Comparison of ENCODE assay signal across 17 mouse cellular contexts in the genomic region with DNA sequence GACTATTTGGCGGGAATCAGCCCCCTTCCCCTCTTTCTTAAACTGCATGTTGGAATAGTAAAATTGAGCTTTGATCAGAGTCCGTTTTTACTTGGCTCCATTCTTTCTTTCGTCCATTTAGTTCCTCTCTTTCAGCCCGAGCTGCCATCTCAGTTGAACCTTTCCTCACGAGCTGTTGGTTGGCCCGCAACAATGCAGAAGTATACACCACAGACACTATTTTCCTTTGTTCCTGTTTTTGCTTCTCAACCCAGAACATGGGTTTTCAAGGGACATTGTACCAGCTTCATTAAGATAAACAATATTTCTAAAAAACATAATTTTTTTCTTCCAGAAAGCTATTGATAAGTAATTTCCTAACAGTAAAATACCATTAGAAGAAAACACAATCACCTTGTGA. TPM values are rescaled to one million over a fixed set of nuclear protein-coding genes. Genes with fewer than 3 reads are reported as not detected.
DNase-seq lines count a peak whose midpoint lies in the region; ATAC-seq lines count a peak whose summit lies in the region.
"Had no signal": no experiment of that assay in that cellular context is flagged by ENCODE, and none has a peak within 500 bp of the region (broad histone marks: within the 10 kb centered on the region; RNA-seq: fewer than 3 reads in every experiment).

No protein-coding gene starts in this region.

- ATAC-seq in common myeloid progenitor, adult 5-6 weeks (replicated peaks; ENCODE audit: low read depth, poor library complexity, severe bottlenecking), result peak; percentile 92
- ATAC-seq in megakaryocyte progenitor cell, adult 5-6 weeks (replicated peaks; ENCODE audit: poor library complexity), result peak; percentile 100
- ATAC-seq: forebrain, embryonic 15.5 days; hindbrain, embryonic 16.5 days had no signal

- peak; percentile 15 for DNase-seq in lung, postnatal 36 days
- DNase-seq in lung, postnatal 10 days, result no peak
- no peak for DNase-seq in adrenal gland, postnatal 25 days
- DNase-seq in left cerebral cortex, adult 18-20 months (ENCODE audit: low spot score in 2 of 2), result no peak
- no peak for DNase-seq in gastrocnemius, adult 8-10 months (ENCODE audit: low spot score in 2 of 2)
- DNase-seq: adrenal gland, adult 8-10 months; cerebellum, adult 18-20 months; cerebellum, postnatal 10 days; embryo, embryonic 11 days; gastrocnemius, postnatal 25 days; heart, postnatal 36 days had no signal

RNA-seq across cellular contexts. Expression of gene Olfr695, which starts 4.7 kb away (rescaled TPM):
- not detected in 2 replicates for total RNA-seq in common myeloid progenitor, adult 5-6 weeks (2017)
- 0.05 TPM in 1 of 2 replicates, not detected in the other for total RNA-seq in megakaryocyte progenitor cell, adult 5-6 weeks (2015)
- not detected in 2 replicates for total RNA-seq in megakaryocyte progenitor cell, adult 5-6 weeks (2017)
- total RNA-seq in adrenal gland, postnatal 25 days (2021), result not detected in 2 replicates
- not detected for total RNA-seq in left cerebral cortex, adult 18-20 months (2021)
- not detected for total RNA-seq in gastrocnemius, adult 8-10 months (2022)
- total RNA-seq: adrenal gland, adult 8-10 months; adrenal gland, postnatal 4 days; ES-E14; gastrocnemius, postnatal 25 days; heart, postnatal 36 days had no signal

RNA-seq across cellular contexts. Expression of gene Olfr694, which starts 19.8 kb away (rescaled TPM):
- not detected in 2 replicates for total RNA-seq in common myeloid progenitor, adult 5-6 weeks (2017)
- not detected in 2 replicates for total RNA-seq in megakaryocyte progenitor cell, adult 5-6 weeks (2015)
- total RNA-seq in megakaryocyte progenitor cell, adult 5-6 weeks (2017), result not detected in 2 replicates
- total RNA-seq in adrenal gland, postnatal 25 days (2021), result not detected in 2 replicates
- not detected for total RNA-seq in left cerebral cortex, adult 18-20 months (2021)
- not detected for total RNA-seq in gastrocnemius, adult 8-10 months (2022)
- total RNA-seq: adrenal gland, adult 8-10 months; adrenal gland, postnatal 4 days; ES-E14; gastrocnemius, postnatal 25 days; heart, postnatal 36 days had no signal

RNA-seq across cellular contexts. Expression of gene Olfr697, which starts 30.8 kb away (rescaled TPM):
- not detected in 2 replicates for total RNA-seq in common myeloid progenitor, adult 5-6 weeks (2017)
- total RNA-seq in megakaryocyte progenitor cell, adult 5-6 weeks (2015), result not detected in 2 replicates
- total RNA-seq in megakaryocyte progenitor cell, adult 5-6 weeks (2017), result not detected in 2 replicates
- not detected in 2 replicates for total RNA-seq in adrenal gland, postnatal 25 days (2021)
- not detected for total RNA-seq in left cerebral cortex, adult 18-20 months (2021)
- total RNA-seq in gastrocnemius, adult 8-10 months (2022), result not detected
- total RNA-seq: adrenal gland, adult 8-10 months; adrenal gland, postnatal 4 days; ES-E14; gastrocnemius, postnatal 25 days; heart, postnatal 36 days had no signal

RNA-seq across cellular contexts. Expression of gene Olfr693, which starts 31.1 kb away (rescaled TPM):
- not detected in 2 replicates for total RNA-seq in common myeloid progenitor, adult 5-6 weeks (2017)
- not detected in 2 replicates for total RNA-seq in megakaryocyte progenitor cell, adult 5-6 weeks (2015)
- total RNA-seq in megakaryocyte progenitor cell, adult 5-6 weeks (2017), result not detected in 2 replicates
- not detected in 2 replicates for total RNA-seq in adrenal gland, postnatal 25 days (2021)
- total RNA-seq in left cerebral cortex, adult 18-20 months (2021), result not detected
- not detected for total RNA-seq in gastrocnemius, adult 8-10 months (2022)
- total RNA-seq: adrenal gland, adult 8-10 months; adrenal gland, postnatal 4 days; ES-E14; gastrocnemius, postnatal 25 days; heart, postnatal 36 days had no signal

RNA-seq across cellular contexts. Expression of gene Olfr698, which starts 43.7 kb away (rescaled TPM):
- not detected in 2 replicates for total RNA-seq in common myeloid progenitor, adult 5-6 weeks (2017)
- total RNA-seq in megakaryocyte progenitor cell, adult 5-6 weeks (2015), result not detected in 2 replicates
- total RNA-seq in megakaryocyte progenitor cell, adult 5-6 weeks (2017), result not detected in 2 replicates
- not detected in 2 replicates for total RNA-seq in adrenal gland, postnatal 25 days (2021)
- not detected for total RNA-seq in left cerebral cortex, adult 18-20 months (2021)
- not detected for total RNA-seq in gastrocnemius, adult 8-10 months (2022)
- total RNA-seq: adrenal gland, adult 8-10 months; adrenal gland, postnatal 4 days; ES-E14; gastrocnemius, postnatal 25 days; heart, postnatal 36 days had no signal
